Mouse (Mus musculus) midbrain, embryonic 16.5 days (tissue): Measurements from ENCODE around the gene Ccdc33. TPM values are rescaled to one million over a fixed set of nuclear protein-coding genes. Genes with fewer than 3 reads are reported as not detected.

Experiments used
- ATAC-seq: fragments of 200-750 bp; cut with Nextera tagmentation; 2 replicates; pipeline ENCODE4 v1.8.0; 2017; ENCODE audit warnings: moderate TSS enrichment
- H3K27ac ChIP-seq: fragments of 300-500 bp; sonication (generic); 2 replicates; pipeline ENCODE4 v1.5.1; 2014; ENCODE audit warnings: mild to moderate bottlenecking, low read length, mixed read lengths
- H3K27me3 ChIP-seq: fragments of 300-500 bp; sonication (generic); 2 replicates; pipeline ENCODE4 v1.6.1; 2014; ENCODE audit warnings: low read depth, low read length, mixed read lengths; ENCODE audit not compliant: control insufficient read depth, insufficient read depth
- H3K36me3 ChIP-seq: fragments of 300-500 bp; sonication (generic); 2 replicates; pipeline ENCODE4 v1.6.1; 2014; ENCODE audit warnings: mild to moderate bottlenecking, low read length, moderate library complexity, mixed read lengths; ENCODE audit not compliant: control insufficient read depth, insufficient read depth
- H3K4me1 ChIP-seq: fragments of 300-500 bp; sonication (generic); 2 replicates; pipeline ENCODE4 v1.6.1; 2014; ENCODE audit warnings: mild to moderate bottlenecking, low read length, mixed read lengths; ENCODE audit not compliant: control insufficient read depth, insufficient read depth
- H3K4me2 ChIP-seq: fragments of 300-500 bp; sonication (generic); 2 replicates; pipeline ENCODE4 v1.6.1; 2014; ENCODE audit warnings: mild to moderate bottlenecking, low read length, mixed read lengths
- H3K4me3 ChIP-seq: fragments of 300-500 bp; sonication (generic); 2 replicates; pipeline ENCODE4 v1.5.1; 2014; ENCODE audit warnings: low read depth, mild to moderate bottlenecking, low read length, moderate library complexity, mixed read lengths
- H3K9ac ChIP-seq: fragments of 300-500 bp; sonication (generic); 2 replicates; pipeline ENCODE4 v1.6.1; 2014; ENCODE audit warnings: low read depth, low read length, mixed read lengths
- H3K9me3 ChIP-seq: fragments of 300-500 bp; sonication (generic); replicated peaks from 2 replicates; pipeline ENCODE4 v1.6.1; 2014; ENCODE audit warnings: mild to moderate bottlenecking, low read length, mixed read lengths; ENCODE audit not compliant: control insufficient read depth, poor library complexity, severe bottlenecking
- WGBS: fragments of 180-500 bp; shearing (Covaris S2); extraction: QIAGEN DNeasy Blood & Tissue Kit; methylation state at CpG from one replicate; pipeline ENCODE4 v1.1.7; 2014; 5-methylcytosine and 5-hydroxymethylcytosine counted together
- polyA plus RNA-seq: library from polyadenylated mRNA; unstranded; fragments of >200 nt; fragmentation: Nextera tagmentation; extraction: Ambion mirVana; gene quantifications from 2 replicates; pipeline ENCODE4 v1.2.1, GENCODE M21; 2015

Ccdc33 gene
- polyA plus RNA-seq, result 0.31 and 0.90 TPM in 2 replicates

GRCm38 (mm10) chr9:58118671-58119070 lies at the start of gene Ccdc33:
Gene Ccdc33 (minus strand): TSS chr9:58118823.
- no peak within 1 kb of the TSS for H3K27ac ChIP-seq
- H3K36me3 ChIP-seq, result no peaks in the 10 kb centered on the region
- WGBS, result 24% methylated on average over 2 of the region's 2 CpGs
- no peak within 1 kb of the TSS for H3K4me2 ChIP-seq
- H3K4me3 ChIP-seq, result no peak within 1 kb of the TSS
- no peak within 1 kb of the TSS for H3K9ac ChIP-seq
- no peaks in the 10 kb centered on the region for H3K9me3 ChIP-seq
- peaks cover 18% of the 10 kb centered on the region for H3K4me1 ChIP-seq
- no peaks in the 10 kb centered on the region for H3K27me3 ChIP-seq
- no peak for ATAC-seq

GRCm38 (mm10) chr9:58165779-58166178 lies 47.2 kb upstream of the Ccdc33 start:
- H3K36me3 ChIP-seq, result no peaks in the 10 kb centered on the region
- H3K9ac ChIP-seq, result no peak overlapping the region
- no peak for ATAC-seq
- H3K4me1 ChIP-seq, result no peaks in the 10 kb centered on the region
- H3K4me3 ChIP-seq, result no peak overlapping the region
- H3K9me3 ChIP-seq, result no peaks in the 10 kb centered on the region
- no peak overlapping the region for H3K27ac ChIP-seq
- H3K27me3 ChIP-seq, result no peaks in the 10 kb centered on the region
- H3K4me2 ChIP-seq, result no peak overlapping the region
- WGBS, result 70% methylated on average over 1 of the region's 1 CpGs

GRCm38 (mm10) chr9:58163146-58163545 lies 44.5 kb upstream of the Ccdc33 start:
- Histone ChIP-seq H3K27me3 (no peaks in the 10 kb centered on the region), H3K36me3 (no peaks in the 10 kb centered on the region), H3K4me1 (no peaks in the 10 kb centered on the region), H3K27ac (no peak overlapping the region), H3K4me2 (no peak overlapping the region), H3K9me3 (no peaks in the 10 kb centered on the region), H3K9ac (no peak overlapping the region), H3K4me3 (no peak overlapping the region)
- ATAC-seq, result no peak
- 82% methylated on average over 5 of the region's 5 CpGs for WGBS

- WGBS, result 79% methylated on average over 3 of the region's 3 CpGs
- Histone ChIP-seq H3K4me1 (no peaks in the 10 kb centered on the region), H3K4me3 (no peak overlapping the region), H3K27me3 (no peaks in the 10 kb centered on the region), H3K4me2 (no peak overlapping the region), H3K9me3 (no peaks in the 10 kb centered on the region), H3K36me3 (no peaks in the 10 kb centered on the region), H3K9ac (no peak overlapping the region), H3K27ac (no peak overlapping the region)
- no peak for ATAC-seq
These were observed 43.5 kb upstream of the Ccdc33 start for GRCm38 (mm10) chr9:58162173-58162572.

- Histone ChIP-seq H3K9ac (no peak overlapping the region), H3K27ac (no peak overlapping the region), H3K9me3 (no peaks in the 10 kb centered on the region), H3K4me3 (no peak overlapping the region), H3K27me3 (no peaks in the 10 kb centered on the region), H3K4me2 (no peak overlapping the region), H3K36me3 (no peaks in the 10 kb centered on the region), H3K4me1 (no peaks in the 10 kb centered on the region; the same call in 1 of the 2 replicates)
- no peak for ATAC-seq
- WGBS, result 82% methylated on average over 5 of the region's 5 CpGs
These were observed 41.7 kb upstream of the Ccdc33 start for GRCm38 (mm10) chr9:58160315-58160714.

- H3K36me3 ChIP-seq, result no peaks in the 10 kb centered on the region
- no peaks in the 10 kb centered on the region; the same call in 1 of the 2 replicates for H3K4me1 ChIP-seq
- H3K27me3 ChIP-seq, result no peaks in the 10 kb centered on the region
- WGBS, result 78% methylated on average over 4 of the region's 4 CpGs
- H3K9me3 ChIP-seq, result no peaks in the 10 kb centered on the region
- H3K9ac ChIP-seq, result no peak overlapping the region
- H3K27ac ChIP-seq, result no peak overlapping the region
- ATAC-seq, result no peak
- no peak overlapping the region for H3K4me2 ChIP-seq
- H3K4me3 ChIP-seq, result no peak overlapping the region
These were observed 41.2 kb upstream of the Ccdc33 start for GRCm38 (mm10) chr9:58159855-58160254.

GRCm38 (mm10) chr9:58158541-58159311 lies 40.1 kb upstream of the Ccdc33 start:
- 43% methylated on average over 7 of the region's 7 CpGs for WGBS
- H3K27me3 ChIP-seq, result no peaks in the 10 kb centered on the region
- no peak for ATAC-seq
- no peaks in the 10 kb centered on the region; the same call in 1 of the 2 replicates for H3K4me1 ChIP-seq
- H3K4me2 ChIP-seq, result no peak overlapping the region
- no peak overlapping the region for H3K27ac ChIP-seq
- H3K36me3 ChIP-seq, result no peaks in the 10 kb centered on the region
- no peaks in the 10 kb centered on the region for H3K9me3 ChIP-seq
- no peak overlapping the region for H3K4me3 ChIP-seq
- no peak overlapping the region for H3K9ac ChIP-seq

- Histone ChIP-seq H3K4me1 (no peaks in the 10 kb centered on the region; the same call in 1 of the 2 replicates), H3K9me3 (no peaks in the 10 kb centered on the region), H3K36me3 (no peaks in the 10 kb centered on the region), H3K27me3 (no peaks in the 10 kb centered on the region), H3K4me3 (no peak overlapping the region), H3K9ac (no peak overlapping the region), H3K4me2 (no peak overlapping the region), H3K27ac (no peak overlapping the region)
- WGBS, result 81% methylated on average over 13 of the region's 13 CpGs
- ATAC-seq, result no peak
These were observed 39.2 kb upstream of the Ccdc33 start for GRCm38 (mm10) chr9:58157838-58158237.

GRCm38 (mm10) chr9:58156819-58157560 lies 38.4 kb upstream of the Ccdc33 start:
- ATAC-seq, result no peak
- Histone ChIP-seq H3K4me1 (no peaks in the 10 kb centered on the region; the same call in 1 of the 2 replicates), H3K27me3 (no peaks in the 10 kb centered on the region), H3K27ac (no peak overlapping the region), H3K36me3 (no peaks in the 10 kb centered on the region), H3K4me2 (no peak overlapping the region), H3K4me3 (no peak overlapping the region), H3K9me3 (no peaks in the 10 kb centered on the region), H3K9ac (no peak overlapping the region)
- WGBS, result 92% methylated on average over 22 of the region's 22 CpGs
